Mouse (Mus musculus) cerebellum, postnatal 14 days (tissue): ENCODE measurements around the gene Bad.

Experiments
- DNase-seq, 2 experiments: peaks; one replicate each; pipeline ENCODE4 v3.0.0; 2021; ENCODE audit warnings: mixed read lengths in 2 of 2

Bad gene

GRCm38 (mm10) chr19:6915276-6915675 is 26.4 kb upstream of the Bad start:
- no peak for DNase-seq

GRCm38 (mm10) chr19:6916496-6916895 is 25.2 kb upstream of the Bad start:
- no peak for DNase-seq

- DNase-seq: no peak
Observed at GRCm38 (mm10) chr19:6918321-6918720, 23.3 kb upstream of the Bad start.

- no peak for DNase-seq
Observed at GRCm38 (mm10) chr19:6919431-6919830, 22.2 kb upstream of the Bad start.

- DNase-seq: peak; percentile 51 to 57
Observed at GRCm38 (mm10) chr19:6919876-6920740, 21.6 kb upstream of the Bad start.

- peak; percentile 61 to 72 for DNase-seq
Observed at GRCm38 (mm10) chr19:6920741-6921636, 20.7 kb upstream of the Bad start.

GRCm38 (mm10) chr19:6921647-6922567 is 19.8 kb upstream of the Bad start, which contains the start of gene Esrra:
Esrra (minus strand) TSS chr19:6921813.
- peak; percentile 100 for DNase-seq

GRCm38 (mm10) chr19:6922901-6923735 is 18.5 kb upstream of the Bad start:
- DNase-seq: no peak

GRCm38 (mm10) chr19:6924461-6925306 is 17.0 kb upstream of the Bad start:
- DNase-seq: peak; percentile 94 to 96

GRCm38 (mm10) chr19:6925307-6925573 is 16.4 kb upstream of the Bad start, which contains the start of gene Catsperz:
Catsperz (minus strand) TSS chr19:6925380.
- DNase-seq: no peak

- DNase-seq: peak in 1 of 2 experiments; percentile 40
Observed at GRCm38 (mm10) chr19:6925611-6926329, 15.9 kb upstream of the Bad start.

- DNase-seq: peak in 1 of 2 experiments; percentile 45
Observed at GRCm38 (mm10) chr19:6926559-6927255, 15.0 kb upstream of the Bad start.

GRCm38 (mm10) chr19:6928080-6928479 is 13.6 kb upstream of the Bad start:
- DNase-seq: no peak

GRCm38 (mm10) chr19:6931002-6931401 is 10.7 kb upstream of the Bad start:
- DNase-seq: peak; percentile 26 to 45

GRCm38 (mm10) chr19:6932018-6932417 is 9.6 kb upstream of the Bad start:
- no peak for DNase-seq

- no peak for DNase-seq
Observed at GRCm38 (mm10) chr19:6933102-6933435, 8.6 kb upstream of the Bad start.

GRCm38 (mm10) chr19:6933436-6934194 is 8.0 kb upstream of the Bad start:
- DNase-seq: peak; percentile 73 to 77

- peak; percentile 45 to 48 for DNase-seq
Observed at GRCm38 (mm10) chr19:6934195-6934977, 7.3 kb upstream of the Bad start, which contains the start of gene Kcnk4. Kcnk4 (minus strand) TSS chr19:6934515.
